Mouse (Mus musculus): ENCODE data around the gene Usp20.

GRCm38 (mm10) chr2:31026642-31027041 is 44.6 kb downstream of the Usp20 start:
- TF ChIP-seq FLI1 (IDR thresholded peaks at IDR 0.05; ENCODE audit: low read length) (no peak), GATA1 (IDR thresholded peaks at IDR 0.05; ENCODE audit: borderline replicate concordance, low read length) (no peak)
